Mouse (Mus musculus): ENCODE measurements at regions not wholly inside any gene's neighbourhood (a gene's known extent, or its start where the extent isn't known, plus 50 kb on each side); places are given as distances from the start of the nearest gene placed in this dataset.

- Histone ChIP-seq H3K79me2 (ENCODE audit: control insufficient read depth, insufficient read depth) (no peaks in the 10 kb centered on the region), H3K4me3 (no peak overlapping the region), H3K4me2 (ENCODE audit: low read depth) (no peak overlapping the region), H3ac (ENCODE audit: control insufficient read depth, insufficient read length) (no peak overlapping the region), H3K27me3 (ENCODE audit: control insufficient read depth, insufficient read depth, insufficient read length) (no peaks in the 10 kb centered on the region), H3K36me3 (ENCODE audit: control insufficient read depth, insufficient read depth) (no peaks in the 10 kb centered on the region)
- TF ChIP-seq POLR2AphosphoS2 (IDR thresholded peaks at IDR 0.05; ENCODE audit: insufficient read length, low read depth) (no peak), MYOD1 (IDR thresholded peaks at IDR 0.05; ENCODE audit: control insufficient read depth in 1 of 3, insufficient read length in 2 of 3, low read depth in 2 of 3) (no peak), SRF (IDR thresholded peaks at IDR 0.05; ENCODE audit: control insufficient read depth, insufficient read length, low read depth) (no peak), POLR2A (IDR thresholded peaks at IDR 0.05; ENCODE audit: insufficient read length, low read depth) (no peak), TCF12 (IDR thresholded peaks at IDR 0.05; ENCODE audit: insufficient read depth, poor library complexity, severe bottlenecking) (no peak), E2F4 (IDR thresholded peaks at IDR 0.05; ENCODE audit: insufficient read depth) (no peak), MAX (IDR thresholded peaks at IDR 0.05; ENCODE audit: low read depth) (no peak), TCF3 (IDR thresholded peaks at IDR 0.05; ENCODE audit: insufficient read length, low read depth) (no peak), REST (IDR thresholded peaks at IDR 0.05; ENCODE audit: insufficient read depth, insufficient read length) (no peak), USF1 (IDR thresholded peaks at IDR 0.05; ENCODE audit: low read depth) (no peak), MYOG (IDR thresholded peaks at IDR 0.05; ENCODE audit: control insufficient read depth in 1 of 3, insufficient read depth in 1 of 3, insufficient read length in 2 of 3, low read depth in 2 of 3) (no peak), CEBPB (IDR thresholded peaks at IDR 0.05; ENCODE audit: insufficient read depth, poor library complexity, severe bottlenecking) (no peak)
These were observed 126.2 kb upstream of the Mast4 start for GRCm38 (mm10) chr13:103460499-103460898.

GRCm38 (mm10) chr13:103459486-103460147, 125.3 kb upstream of the Mast4 start:
- Histone ChIP-seq H3K79me2 (ENCODE audit: control insufficient read depth, insufficient read depth) (no peaks in the 10 kb centered on the region), H3K27me3 (ENCODE audit: control insufficient read depth, insufficient read depth, insufficient read length) (no peaks in the 10 kb centered on the region)

DNA sequence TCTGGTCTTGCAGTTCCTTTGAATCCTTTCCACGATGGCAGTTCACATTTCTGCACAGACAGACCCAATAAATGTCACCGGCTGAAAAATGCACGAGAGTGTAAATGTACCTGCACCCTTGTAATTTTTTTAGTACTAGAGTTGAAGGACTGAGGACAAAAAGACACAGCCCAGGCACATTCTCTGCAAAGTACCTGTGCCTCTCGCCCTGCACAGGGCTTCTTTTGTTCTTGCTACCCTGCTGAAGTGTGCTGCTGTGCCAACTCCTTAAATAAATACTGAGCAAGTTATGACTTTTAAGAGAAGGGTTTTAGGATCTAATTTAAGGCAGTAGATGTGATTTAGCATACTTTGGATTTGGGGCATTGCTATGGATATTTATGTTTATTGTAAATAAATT, 118.5 kb upstream of the Mast4 start:
- TF ChIP-seq POLR2AphosphoS2 (IDR thresholded peaks at IDR 0.05; ENCODE audit: insufficient read length, low read depth) (no peak), MAX (IDR thresholded peaks at IDR 0.05; ENCODE audit: low read depth) (no peak), POLR2A (IDR thresholded peaks at IDR 0.05; ENCODE audit: insufficient read length, low read depth) (no peak), MYOG (IDR thresholded peaks at IDR 0.05; ENCODE audit: control insufficient read depth in 1 of 3, insufficient read depth in 1 of 3, insufficient read length in 2 of 3, low read depth in 2 of 3) (no peak), CEBPB (IDR thresholded peaks at IDR 0.05; ENCODE audit: insufficient read depth, poor library complexity, severe bottlenecking) (no peak), USF1 (IDR thresholded peaks at IDR 0.05; ENCODE audit: low read depth) (no peak)

More at GRCm38 (mm10) chr13:103459486-103460147, 125.3 kb upstream of the Mast4 start:
- Histone ChIP-seq H3K36me3 (ENCODE audit: control insufficient read depth, insufficient read depth) (no peaks in the 10 kb centered on the region), H3K4me2 (ENCODE audit: low read depth) (no peak overlapping the region), H3ac (ENCODE audit: control insufficient read depth, insufficient read length) (no peak overlapping the region), H3K4me3 (no peak overlapping the region)
- TF ChIP-seq USF1 (IDR thresholded peaks at IDR 0.05; ENCODE audit: low read depth) = no peak
- TF ChIP-seq E2F4 (IDR thresholded peaks at IDR 0.05; ENCODE audit: insufficient read depth) = no peak
- no peak for TF ChIP-seq TCF12 (IDR thresholded peaks at IDR 0.05; ENCODE audit: insufficient read depth, poor library complexity, severe bottlenecking)
- no peak for TF ChIP-seq MYOD1 (IDR thresholded peaks at IDR 0.05; ENCODE audit: control insufficient read depth in 1 of 3, insufficient read length in 2 of 3, low read depth in 2 of 3)
- no peak for TF ChIP-seq MYOG (IDR thresholded peaks at IDR 0.05; ENCODE audit: control insufficient read depth in 1 of 3, insufficient read depth in 1 of 3, insufficient read length in 2 of 3, low read depth in 2 of 3)
- TF ChIP-seq CEBPB (IDR thresholded peaks at IDR 0.05; ENCODE audit: insufficient read depth, poor library complexity, severe bottlenecking) = no peak
- TF ChIP-seq SRF (IDR thresholded peaks at IDR 0.05; ENCODE audit: control insufficient read depth, insufficient read length, low read depth) = no peak
- TF ChIP-seq MAX (IDR thresholded peaks at IDR 0.05; ENCODE audit: low read depth) = no peak
- no peak for TF ChIP-seq TCF3 (IDR thresholded peaks at IDR 0.05; ENCODE audit: insufficient read length, low read depth)
- no peak for TF ChIP-seq POLR2A (IDR thresholded peaks at IDR 0.05; ENCODE audit: insufficient read length, low read depth)
- no peak for TF ChIP-seq REST (IDR thresholded peaks at IDR 0.05; ENCODE audit: insufficient read depth, insufficient read length)

DNA sequence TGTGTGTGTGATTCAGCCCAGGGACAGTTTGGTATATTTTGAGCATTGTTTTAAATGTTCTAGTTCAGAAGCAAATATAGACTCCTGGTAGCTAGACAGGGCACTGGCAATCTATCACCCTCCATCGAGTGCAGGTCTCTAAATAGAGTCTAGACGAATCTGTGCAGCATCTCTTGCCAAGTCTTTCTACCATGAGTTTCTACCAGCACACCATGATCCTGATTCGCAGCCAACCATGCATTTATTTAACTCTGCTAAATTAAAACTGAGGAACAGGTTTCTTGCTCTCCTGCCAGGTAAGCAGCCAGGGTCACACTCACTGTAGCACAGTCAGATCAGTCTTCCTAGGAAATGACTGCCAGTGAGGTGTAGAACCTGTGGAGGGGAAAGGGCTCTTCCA, 96.3 kb upstream of the Mast4 start:
- Histone ChIP-seq H3K4me2 (ENCODE audit: low read depth) (no peak overlapping the region), H3K4me3 (no peak overlapping the region), H3ac (ENCODE audit: control insufficient read depth, insufficient read length) (no peak overlapping the region), H3K27me3 (ENCODE audit: control insufficient read depth, insufficient read depth, insufficient read length) (no peaks in the 10 kb centered on the region), H3K79me2 (ENCODE audit: control insufficient read depth, insufficient read depth) (no peaks in the 10 kb centered on the region), H3K36me3 (ENCODE audit: control insufficient read depth, insufficient read depth) (no peaks in the 10 kb centered on the region)
- TF ChIP-seq MAX (IDR thresholded peaks at IDR 0.05; ENCODE audit: low read depth) (no peak), TCF3 (IDR thresholded peaks at IDR 0.05; ENCODE audit: insufficient read length, low read depth) (no peak), MYOD1 (IDR thresholded peaks at IDR 0.05; ENCODE audit: control insufficient read depth in 1 of 3, insufficient read length in 2 of 3, low read depth in 2 of 3) (no peak), REST (IDR thresholded peaks at IDR 0.05; ENCODE audit: insufficient read depth, insufficient read length) (no peak), USF1 (IDR thresholded peaks at IDR 0.05; ENCODE audit: low read depth) (no peak), MYOG (IDR thresholded peaks at IDR 0.05; ENCODE audit: control insufficient read depth in 1 of 3, insufficient read depth in 1 of 3, insufficient read length in 2 of 3, low read depth in 2 of 3) (no peak), TCF12 (IDR thresholded peaks at IDR 0.05; ENCODE audit: insufficient read depth, poor library complexity, severe bottlenecking) (no peak), SRF (IDR thresholded peaks at IDR 0.05; ENCODE audit: control insufficient read depth, insufficient read length, low read depth) (no peak), CEBPB (IDR thresholded peaks at IDR 0.05; ENCODE audit: insufficient read depth, poor library complexity, severe bottlenecking) (no peak)

More for the DNA sequence above, 118.5 kb upstream of the Mast4 start:
- Histone ChIP-seq H3K79me2 (ENCODE audit: control insufficient read depth, insufficient read depth) (no peaks in the 10 kb centered on the region), H3ac (ENCODE audit: control insufficient read depth, insufficient read length) (no peak overlapping the region), H3K4me3 (no peak overlapping the region), H3K27me3 (ENCODE audit: control insufficient read depth, insufficient read depth, insufficient read length) (no peaks in the 10 kb centered on the region), H3K4me2 (ENCODE audit: low read depth) (no peak overlapping the region), H3K36me3 (ENCODE audit: control insufficient read depth, insufficient read depth) (no peaks in the 10 kb centered on the region)

All from myocyte (in vitro differentiated cells).